Mouse (Mus musculus): Measurements from ENCODE around the gene Tagln2. TPM values are rescaled to one million over a fixed set of nuclear protein-coding genes. Genes with fewer than 3 reads are reported as not detected.

Tagln2 gene
- total and polyA plus RNA-seq, 3 experiments, result 100 to 581 (median 332) TPM

- no peaks in the 10 kb centered on the region for H3K79me2 ChIP-seq (ENCODE audit: control insufficient read depth, insufficient read depth, low read length, poor library complexity)
- no peak overlapping the region for H3K4me3 ChIP-seq (ENCODE audit: control insufficient read depth in 1 of 2, insufficient read depth in 1 of 2, low read depth in 2 of 2, low read length in 2 of 2)
- no peak overlapping the region for H3K27ac ChIP-seq (ENCODE audit: control insufficient read depth, low read depth, low read length)
- no peak for TF ChIP-seq USF1 (IDR thresholded peaks at IDR 0.05; ENCODE audit: low read depth, low read length)
- TF ChIP-seq SMC3 (IDR thresholded peaks at IDR 0.05; ENCODE audit: low read depth, low read length), result no peak
- TF ChIP-seq KAT2A (conservative IDR thresholded peaks at IDR 0.05; ENCODE audit: low read depth, low read length), result no peak
- no peak for TF ChIP-seq ELF1 (IDR thresholded peaks at IDR 0.05; ENCODE audit: low read depth, low read length)
- no peak for TF ChIP-seq ZNF384 (IDR thresholded peaks at IDR 0.05; ENCODE audit: low read depth, low read length)
- TF ChIP-seq NELFE (IDR thresholded peaks at IDR 0.05; ENCODE audit: low read depth, low read length), result no peak
- TF ChIP-seq POLR2AphosphoS5 (IDR thresholded peaks at IDR 0.05; ENCODE audit: borderline replicate concordance, low read depth, low read length), result no peak
- TF ChIP-seq MAFK (IDR thresholded peaks at IDR 0.05; ENCODE audit: borderline replicate concordance, low read depth, low read length), result no peak
- no peak for TF ChIP-seq MEF2A (IDR thresholded peaks at IDR 0.05; ENCODE audit: extremely low read depth, insufficient replicate concordance, low read depth, low read length, poor library complexity, severe bottlenecking)
- TF ChIP-seq CHD2 (IDR thresholded peaks at IDR 0.05; ENCODE audit: low read length), result no peak
- no peak for TF ChIP-seq RAD21 (IDR thresholded peaks at IDR 0.05; ENCODE audit: low read depth, low read length)
- TF ChIP-seq HCFC1 (IDR thresholded peaks at IDR 0.05; ENCODE audit: low read depth, low read length), result no peak
- TF ChIP-seq POLR2AphosphoS2 (IDR thresholded peaks at IDR 0.05; ENCODE audit: low read length), result no peak
- TF ChIP-seq UBTF (IDR thresholded peaks at IDR 0.05; ENCODE audit: borderline replicate concordance, insufficient read depth, low read depth, low read length), result no peak
- H3K27me3 ChIP-seq (ENCODE audit: control insufficient read depth in 1 of 2, insufficient read depth in 2 of 2, low read length in 2 of 2), result peaks cover 0 to 2% of the 10 kb centered on the region in 2 experiments; a peak in 1 of 4 replicates
- H3K9me3 ChIP-seq (replicated peaks; ENCODE audit: insufficient read depth, low read length), result no peaks in the 10 kb centered on the region
- H3K9ac ChIP-seq (ENCODE audit: control insufficient read depth, low read depth, low read length, poor library complexity, severe bottlenecking), result no peak overlapping the region
- DNase-seq (ENCODE audit: low read depth, low spot score), result no peak
- no peaks in the 10 kb centered on the region for H3K4me1 ChIP-seq (ENCODE audit: control insufficient read depth in 1 of 2, insufficient read depth in 2 of 2, low read length in 2 of 2)
- no peaks in the 10 kb centered on the region for H3K36me3 ChIP-seq (ENCODE audit: control insufficient read depth in 1 of 2, insufficient read depth in 2 of 2, low read length in 2 of 2)
Observed at GRCm38 (mm10) chr1:172455416-172455815, 44.4 kb upstream of the Tagln2 start.

- H3K9me3 ChIP-seq (replicated peaks; ENCODE audit: insufficient read depth, low read length), result no peaks in the 10 kb centered on the region
- H3K4me1 ChIP-seq (ENCODE audit: control insufficient read depth in 1 of 2, insufficient read depth in 2 of 2, low read length in 2 of 2), result no peaks in the 10 kb centered on the region
- no peaks in the 10 kb centered on the region for H3K79me2 ChIP-seq (ENCODE audit: control insufficient read depth, insufficient read depth, low read length, poor library complexity)
- H3K4me3 ChIP-seq (ENCODE audit: control insufficient read depth in 1 of 2, insufficient read depth in 1 of 2, low read depth in 2 of 2, low read length in 2 of 2), result no peak overlapping the region
- no peak overlapping the region for H3K9ac ChIP-seq (ENCODE audit: control insufficient read depth, low read depth, low read length, poor library complexity, severe bottlenecking)
- H3K27me3 ChIP-seq (ENCODE audit: control insufficient read depth in 1 of 2, insufficient read depth in 2 of 2, low read length in 2 of 2), result peaks cover 0 to 2% of the 10 kb centered on the region in 2 experiments; a peak in 1 of 4 replicates
- no peak for TF ChIP-seq RAD21 (IDR thresholded peaks at IDR 0.05; ENCODE audit: low read depth, low read length)
- TF ChIP-seq JUND (IDR thresholded peaks at IDR 0.05; ENCODE audit: low read depth, low read length), result no peak
- no peak for TF ChIP-seq SMC3 (IDR thresholded peaks at IDR 0.05; ENCODE audit: low read depth, low read length)
- TF ChIP-seq CTCF (IDR thresholded peaks at IDR 0.05 in 2 of 3, conservative IDR thresholded peaks at IDR 0.05 in 1 of 3; ENCODE audit: control insufficient read depth in 1 of 3, insufficient read depth in 1 of 3, low read depth in 2 of 3, low read length in 3 of 3, poor library complexity in 1 of 3, severe bottlenecking in 1 of 3), result no peak
- no peak for TF ChIP-seq GATA1 (IDR thresholded peaks at IDR 0.05; ENCODE audit: low read depth, low read length)
- TF ChIP-seq BHLHE40 (IDR thresholded peaks at IDR 0.05; ENCODE audit: borderline replicate concordance, low read depth, low read length), result no peak
- TF ChIP-seq EP300 (IDR thresholded peaks at IDR 0.05; ENCODE audit: low read depth in 1 of 2, low read length in 2 of 2), result no peak
- no peak for TF ChIP-seq RCOR1 (IDR thresholded peaks at IDR 0.05; ENCODE audit: low read depth, low read length)
- no peak for TF ChIP-seq ZC3H11A (IDR thresholded peaks at IDR 0.05; ENCODE audit: low read depth, low read length)
- no peak for TF ChIP-seq KAT2A (conservative IDR thresholded peaks at IDR 0.05; ENCODE audit: low read depth, low read length)
- no peak for TF ChIP-seq SIN3A (IDR thresholded peaks at IDR 0.05; ENCODE audit: low read length)
- TF ChIP-seq E2F4 (IDR thresholded peaks at IDR 0.05; ENCODE audit: borderline replicate concordance, low read depth, low read length), result no peak
- TF ChIP-seq TAL1 (IDR thresholded peaks at IDR 0.05; ENCODE audit: low read length), result no peak
- no peak overlapping the region for H3K27ac ChIP-seq (ENCODE audit: control insufficient read depth, low read depth, low read length)
- no peaks in the 10 kb centered on the region for H3K36me3 ChIP-seq (ENCODE audit: control insufficient read depth in 1 of 2, insufficient read depth in 2 of 2, low read length in 2 of 2)
- no peak for DNase-seq (ENCODE audit: low read depth, low spot score)
Observed at GRCm38 (mm10) chr1:172456001-172456677, 43.7 kb upstream of the Tagln2 start.

All from MEL (cell line).